Mouse (Mus musculus) stomach, embryonic 14.5 days (tissue): ENCODE data around the gene Taf6. TPM values are rescaled to one million over a fixed set of nuclear protein-coding genes. Genes with fewer than 3 reads are reported as not detected.
A peak's percentile ranks its signal among the peaks of the same experiment; 100 is the strongest.

Experiments
- ATAC-seq: fragments of 200-750 bp; cut with Nextera tagmentation; 2 replicates; pipeline ENCODE4 v1.8.0; 2017; ENCODE audit warnings: low read depth, moderate TSS enrichment; ENCODE audit not compliant: insufficient number of reproducible peaks, insufficient read depth, low FRiP score
- H3K27ac ChIP-seq: fragments of 300-500 bp; sonication (generic); 2 replicates; pipeline ENCODE4 v1.5.1; 2014; ENCODE audit warnings: mild to moderate bottlenecking, low read length, moderate library complexity, mixed read lengths
- H3K27me3 ChIP-seq: fragments of 300-500 bp; sonication (generic); 2 replicates; pipeline ENCODE4 v1.6.1; 2014; ENCODE audit warnings: low read length, control low read depth, mixed read lengths; ENCODE audit not compliant: control insufficient read depth, insufficient read depth
- H3K36me3 ChIP-seq: fragments of 300-500 bp; sonication (generic); 2 replicates; pipeline ENCODE4 v1.6.1; 2014; ENCODE audit warnings: mild to moderate bottlenecking, control low read depth, low read length, moderate library complexity, mixed read lengths; ENCODE audit not compliant: control insufficient read depth, insufficient read depth
- H3K4me1 ChIP-seq: fragments of 300-500 bp; sonication (generic); 2 replicates; pipeline ENCODE4 v1.6.1; 2014; ENCODE audit warnings: low read length, control low read depth, mixed read lengths; ENCODE audit not compliant: control insufficient read depth, insufficient read depth
- H3K4me2 ChIP-seq: fragments of 300-500 bp; sonication (generic); replicated peaks from 2 replicates; pipeline ENCODE4 v1.6.1; 2014; ENCODE audit warnings: low read depth, low read length, control low read depth
- H3K4me3 ChIP-seq: fragments of 300-500 bp; sonication (generic); 2 replicates; pipeline ENCODE4 v1.5.1; 2014; ENCODE audit warnings: low read depth, low read length, control low read depth
- H3K9ac ChIP-seq: fragments of 300-500 bp; sonication (generic); replicated peaks from 2 replicates; pipeline ENCODE4 v1.6.1; 2014; ENCODE audit warnings: low read depth, mild to moderate bottlenecking, control low read depth, low read length, moderate library complexity, mixed read lengths
- H3K9me3 ChIP-seq: fragments of 300-500 bp; sonication (generic); 2 replicates; pipeline ENCODE4 v1.6.1; 2016; ENCODE audit warnings: low read depth, low read length, control low read depth; ENCODE audit not compliant: control insufficient read depth
- WGBS: fragments of 180-500 bp; shearing (Covaris S2); extraction: QIAGEN DNeasy Blood & Tissue Kit; methylation state at CpG from one replicate; pipeline ENCODE4 v1.1.7; 2014; 5-methylcytosine and 5-hydroxymethylcytosine counted together
- polyA plus RNA-seq: library from polyadenylated mRNA; unstranded; fragments of >200 nt; fragmentation: Nextera tagmentation; extraction: Ambion mirVana; gene quantifications from 2 replicates; pipeline ENCODE4 v1.2.1, GENCODE M21; 2014

Gene Taf6
- polyA plus RNA-seq, 1 experiment from 2014 or later = 89.8 TPM

GRCm38 (mm10) chr5:138193771-138194727, 6.8 kb upstream of the Taf6 start, which contains the start of gene Mblac1:
Gene Mblac1 (plus strand): TSS chr5:138194314.
- H3K9ac ChIP-seq = peak within 1 kb of the TSS; percentile 83
- 7% methylated on average over 52 of the region's 54 CpGs for WGBS
- peak; percentile 79; the same call in 1 of the 2 replicates for ATAC-seq
- H3K36me3 ChIP-seq = 0 out of 2 replicates have a peak, but pooled peaks cover 4% of the 10 kb centered on the region
- H3K4me2 ChIP-seq = peak within 1 kb of the TSS; percentile 91
- no peaks in the 10 kb centered on the region for H3K27me3 ChIP-seq
- peak within 1 kb of the TSS; percentile 84 for H3K27ac ChIP-seq
- H3K9me3 ChIP-seq = no peaks in the 10 kb centered on the region
- peaks cover 3% of the 10 kb centered on the region; the same call in 1 of the 2 replicates for H3K4me1 ChIP-seq
- peak within 1 kb of the TSS; percentile 73 for H3K4me3 ChIP-seq

- ATAC-seq = peak; percentile 85
- H3K27me3 ChIP-seq = no peaks in the 10 kb centered on the region
- WGBS = 0% methylated on average over 10 of the region's 10 CpGs
Measured at GRCm38 (mm10) chr5:138187661-138188306, 533 bp upstream of the Taf6 start.

GRCm38 (mm10) chr5:138173217-138173616, 14.0 kb downstream of the Taf6 start:
- Histone ChIP-seq H3K4me1 (peaks cover 12% of the 10 kb centered on the region), H3K4me3 (no peak overlapping the region), H3K9ac (no peak overlapping the region), H3K27ac (no peak overlapping the region), H3K36me3 (peaks cover 57% of the 10 kb centered on the region), H3K4me2 (peak overlapping the region; percentile 59), H3K9me3 (no peaks in the 10 kb centered on the region), H3K27me3 (no peaks in the 10 kb centered on the region)
- ATAC-seq = no peak
- 78% methylated on average over 3 of the region's 3 CpGs for WGBS

More at GRCm38 (mm10) chr5:138187661-138188306, 533 bp upstream of the Taf6 start:
- Histone ChIP-seq H3K4me1 (peaks cover 8% of the 10 kb centered on the region; the same call in 1 of the 2 replicates), H3K36me3 (peaks cover 13% of the 10 kb centered on the region), H3K9me3 (no peaks in the 10 kb centered on the region), H3K9ac (peak overlapping the region; percentile 75), H3K4me3 (peak overlapping the region; percentile 70), H3K27ac (peak overlapping the region; percentile 76; the same call in 1 of the 2 replicates), H3K4me2 (peak overlapping the region; percentile 72)

- under 1% methylated on average over 54 of the region's 54 CpGs for WGBS
- Histone ChIP-seq H3K9ac (peak within 1 kb of the TSS; percentile 65), H3K27ac (peak within 1 kb of the TSS; percentile 95), H3K36me3 (peaks cover 57% of the 10 kb centered on the region), H3K4me2 (peak within 1 kb of the TSS; percentile 62), H3K4me1 (peaks cover 12% of the 10 kb centered on the region), H3K4me3 (peak within 1 kb of the TSS; percentile 60), H3K27me3 (no peaks in the 10 kb centered on the region), H3K9me3 (no peaks in the 10 kb centered on the region)
- peak; percentile 93 for ATAC-seq
Measured at GRCm38 (mm10) chr5:138171695-138172491, 15.4 kb downstream of the Taf6 start, which contains the start of the genes Ap4m1 and Mcm7. Gene Ap4m1 (plus strand): TSS chr5:138172002. Gene Mcm7 (minus strand): TSS chr5:138172422.

- peak; percentile 87 for ATAC-seq
- no peaks in the 10 kb centered on the region for H3K9me3 ChIP-seq
- H3K36me3 ChIP-seq = peaks cover 58% of the 10 kb centered on the region
- H3K27me3 ChIP-seq = no peaks in the 10 kb centered on the region
- peak overlapping the region; percentile 65 for H3K9ac ChIP-seq
- H3K27ac ChIP-seq = peak overlapping the region; percentile 95
- H3K4me2 ChIP-seq = peak overlapping the region; percentile 62
- H3K4me1 ChIP-seq = peaks cover 12% of the 10 kb centered on the region
- WGBS = under 1% methylated on average over 47 of the region's 47 CpGs
- peak overlapping the region; percentile 60 for H3K4me3 ChIP-seq
Measured at GRCm38 (mm10) chr5:138170936-138171561, 16.2 kb downstream of the Taf6 start.

GRCm38 (mm10) chr5:138165594-138165993, 21.7 kb downstream of the Taf6 start:
- WGBS = 80% methylated on average over 8 of the region's 8 CpGs
- no peak for ATAC-seq
- no peak overlapping the region for H3K4me3 ChIP-seq
- no peak overlapping the region for H3K4me2 ChIP-seq
- peaks cover 76% of the 10 kb centered on the region for H3K36me3 ChIP-seq
- H3K4me1 ChIP-seq = peaks cover 11% of the 10 kb centered on the region
- no peak overlapping the region for H3K9ac ChIP-seq
- no peaks in the 10 kb centered on the region for H3K9me3 ChIP-seq
- no peaks in the 10 kb centered on the region for H3K27me3 ChIP-seq
- no peak overlapping the region for H3K27ac ChIP-seq

GRCm38 (mm10) chr5:138163610-138164009, 23.6 kb downstream of the Taf6 start:
- Histone ChIP-seq H3K9me3 (no peaks in the 10 kb centered on the region), H3K36me3 (peaks cover 62% of the 10 kb centered on the region), H3K27me3 (no peaks in the 10 kb centered on the region), H3K4me3 (no peak overlapping the region), H3K27ac (no peak overlapping the region), H3K4me2 (no peak overlapping the region), H3K9ac (no peak overlapping the region), H3K4me1 (peaks cover 7% of the 10 kb centered on the region; the same call in 1 of the 2 replicates)
- WGBS = 65% methylated on average over 10 of the region's 10 CpGs
- no peak for ATAC-seq
